Mouse (Mus musculus) G1E-ER4 (cell line): ENCODE measurements around the gene Slc35f1. TPM values are rescaled to one million over a fixed set of nuclear protein-coding genes. Genes with fewer than 3 reads are reported as not detected.

Source experiments
- GATA1 ChIP-seq: IDR thresholded peaks from one replicate; pipeline ENCODE4 v1.8.0; 2012; ENCODE audit warnings: low read length, inconsistent platforms
- polyA plus RNA-seq: library from polyadenylated mRNA; stranded (reverse); fragments of >175 nt; gene quantifications from 2 replicates; pipeline ENCODE4 v1.2.3, GENCODE M21; 2012

Slc35f1 gene
- polyA plus RNA-seq, 1 experiment: not detected

- TF ChIP-seq GATA1: no peak
These were observed 170.5 kb downstream of the Slc35f1 start for GRCm38 (mm10) chr10:52860851-52861250.

DNA sequence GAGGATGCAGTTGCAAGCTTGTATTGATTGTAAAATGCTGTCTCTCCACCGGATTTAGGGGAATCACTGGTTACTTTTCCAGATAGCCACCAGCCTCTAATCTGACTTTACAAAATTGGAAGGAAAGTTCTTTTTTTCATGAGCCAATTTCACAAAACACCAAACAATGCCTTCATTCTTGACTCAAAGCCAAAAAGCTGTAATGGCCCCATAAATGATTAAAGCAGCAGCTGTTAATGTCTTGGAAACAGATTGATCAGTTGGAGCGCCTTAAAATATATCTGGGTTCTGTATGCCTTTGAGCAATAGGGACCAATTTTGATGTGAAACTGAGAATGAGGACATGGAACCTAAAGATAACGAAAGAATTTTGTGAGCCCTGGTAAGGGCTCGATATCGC lies 174.6 kb downstream of the Slc35f1 start:
- no peak for TF ChIP-seq GATA1

DNA sequence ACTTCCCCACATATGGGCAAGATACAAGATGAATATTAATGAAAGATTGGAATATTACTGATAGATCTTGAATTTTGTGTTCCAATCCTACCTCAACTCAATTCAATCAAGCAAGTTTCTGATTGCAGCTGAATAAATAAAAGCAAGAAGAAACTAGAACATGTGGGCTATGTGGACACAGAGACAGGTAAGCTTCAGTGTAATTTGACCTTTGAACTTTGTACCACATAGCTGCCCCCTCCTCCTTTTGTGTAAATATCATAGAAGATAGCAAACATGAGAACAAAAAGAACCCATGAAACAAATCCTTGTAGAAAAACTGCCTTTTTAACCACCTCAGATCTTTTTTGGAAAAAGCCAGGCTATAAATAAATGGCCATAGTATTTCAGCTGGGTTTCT lies 180.8 kb downstream of the Slc35f1 start:
- TF ChIP-seq GATA1: no peak

- TF ChIP-seq GATA1: no peak
These were observed 183.8 kb downstream of the Slc35f1 start for GRCm38 (mm10) chr10:52874133-52874532.

DNA sequence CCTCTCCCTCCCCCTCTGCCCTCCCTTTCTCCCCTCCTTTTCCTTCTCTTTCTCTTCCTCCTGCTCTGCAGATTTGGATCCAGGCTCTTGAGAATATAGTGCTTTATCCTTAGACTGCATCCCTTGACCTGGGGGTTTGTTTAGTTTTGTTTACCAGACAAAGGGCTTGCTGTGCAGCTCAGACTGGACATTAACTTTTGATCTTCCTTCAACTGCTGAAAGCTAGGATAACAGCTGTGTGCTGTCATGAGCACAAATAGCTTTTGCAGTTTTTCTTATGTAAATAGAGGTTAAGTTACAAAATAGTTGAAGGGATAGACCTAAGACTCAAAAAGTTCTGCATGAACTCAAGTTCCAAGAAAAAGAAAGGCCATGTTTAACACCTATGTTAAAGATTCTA lies 184.4 kb downstream of the Slc35f1 start:
- no peak for TF ChIP-seq GATA1

DNA sequence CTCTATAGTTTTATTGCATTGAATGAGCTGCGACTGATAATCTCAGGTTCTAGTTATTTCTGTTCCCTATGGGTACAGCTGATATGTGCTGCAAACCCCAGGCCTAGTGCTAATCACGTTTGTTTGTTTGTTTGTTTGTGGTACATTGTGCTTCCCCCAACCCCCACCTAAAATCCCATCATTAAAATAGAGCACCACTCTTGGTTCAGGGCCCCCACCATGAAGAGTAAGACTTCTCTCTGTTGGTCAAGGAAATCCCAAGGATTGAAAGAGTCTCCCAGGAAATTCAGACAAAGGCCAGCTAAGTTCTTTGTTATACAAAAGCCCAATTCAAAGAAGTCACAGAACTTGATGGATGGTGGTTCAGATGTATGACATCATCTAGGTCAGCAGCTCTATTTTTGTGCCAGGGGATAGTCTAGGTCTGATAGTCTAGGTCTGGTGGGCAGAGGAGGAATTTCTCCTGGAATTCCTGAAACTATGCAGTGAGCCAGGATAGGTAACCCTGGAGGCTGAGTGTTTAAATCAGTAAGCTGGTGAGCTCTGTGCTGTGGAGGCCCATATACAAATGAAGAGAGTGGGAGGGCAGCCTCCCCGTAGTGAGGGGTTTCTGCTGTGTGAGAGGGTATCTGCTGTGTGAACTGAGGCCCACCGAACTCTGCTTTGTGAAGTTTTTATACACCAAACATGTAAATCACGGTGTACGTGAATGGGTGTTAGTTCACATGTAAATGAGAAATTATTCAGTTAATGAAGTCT lies 187.1 kb downstream of the Slc35f1 start:
- no peak for TF ChIP-seq GATA1

DNA sequence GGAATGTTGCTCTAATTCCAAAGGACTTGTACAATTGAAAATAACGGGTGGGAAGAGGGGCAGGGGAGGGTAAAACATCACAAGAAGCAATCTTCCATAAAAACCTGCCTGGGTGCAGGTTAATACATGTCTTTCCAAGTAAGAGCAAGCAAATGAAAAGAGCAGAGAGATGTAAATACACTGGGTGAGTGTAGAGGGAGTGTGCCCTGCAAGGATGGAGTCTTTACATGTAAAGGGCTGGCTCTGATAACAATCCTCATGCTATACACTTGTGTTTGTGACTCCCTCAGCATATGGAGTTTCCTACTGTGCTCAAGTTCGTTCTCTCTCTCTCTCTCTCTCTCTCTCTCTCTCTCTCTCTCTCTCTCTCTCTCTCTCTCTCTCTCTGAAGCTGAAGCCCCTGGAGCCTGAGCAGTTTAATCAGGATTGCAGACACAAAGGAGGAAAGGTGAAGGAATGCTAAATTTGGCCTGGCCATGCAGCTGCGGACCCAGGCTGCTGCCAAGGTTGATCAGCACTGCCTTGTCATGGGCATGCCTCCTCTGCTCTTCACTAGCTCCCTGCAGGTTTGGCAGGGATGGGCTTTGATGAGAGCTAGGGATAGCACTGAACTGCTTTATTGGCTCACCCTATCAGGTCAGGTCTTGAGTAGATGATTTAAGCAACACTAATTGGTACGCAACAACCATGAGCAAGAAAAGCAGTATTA lies 187.9 kb downstream of the Slc35f1 start:
- TF ChIP-seq GATA1: no peak

GRCm38 (mm10) chr10:52904914-52905313 lies 214.6 kb downstream of the Slc35f1 start:
- no peak for TF ChIP-seq GATA1

DNA sequence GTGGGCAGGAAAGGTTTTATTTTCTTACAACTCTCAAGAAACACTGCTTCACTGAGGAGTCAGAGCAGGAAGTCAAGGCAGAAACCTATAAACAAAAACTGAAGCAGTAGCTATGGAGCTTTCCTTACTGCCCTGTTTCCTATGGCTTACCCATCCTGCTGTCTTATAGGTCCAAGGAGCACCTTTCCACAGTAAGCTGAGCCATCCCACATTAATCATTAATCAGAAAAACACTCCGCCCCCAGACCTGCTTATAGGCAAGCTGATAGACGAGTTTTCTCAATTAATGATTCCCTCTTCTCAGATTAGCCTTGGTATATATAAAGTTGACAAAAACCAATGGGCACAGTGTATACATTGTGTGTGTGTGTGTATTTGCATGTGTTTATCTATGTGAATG lies 221.4 kb downstream of the Slc35f1 start:
- no peak for TF ChIP-seq GATA1

DNA sequence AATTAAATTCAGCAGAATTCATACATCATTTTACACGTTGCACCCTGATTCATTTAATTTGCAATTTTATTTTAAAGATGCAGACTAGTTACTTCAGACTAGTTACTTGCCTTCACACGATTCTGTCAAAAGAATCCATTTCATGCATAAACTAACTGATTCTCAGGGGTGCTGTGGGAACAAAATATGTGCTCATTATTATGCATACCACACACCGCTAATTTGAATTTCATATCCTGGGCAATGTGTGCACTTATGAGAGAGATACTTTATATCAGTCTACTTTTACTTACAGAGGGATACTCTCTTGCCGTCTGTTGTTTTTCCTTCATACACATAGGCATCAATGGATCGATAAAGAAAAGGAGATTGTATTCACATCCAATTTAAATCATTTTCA lies 228.4 kb downstream of the Slc35f1 start:
- no peak for TF ChIP-seq GATA1

GRCm38 (mm10) chr10:52923143-52923542 lies 232.8 kb downstream of the Slc35f1 start:
- no peak for TF ChIP-seq GATA1

DNA sequence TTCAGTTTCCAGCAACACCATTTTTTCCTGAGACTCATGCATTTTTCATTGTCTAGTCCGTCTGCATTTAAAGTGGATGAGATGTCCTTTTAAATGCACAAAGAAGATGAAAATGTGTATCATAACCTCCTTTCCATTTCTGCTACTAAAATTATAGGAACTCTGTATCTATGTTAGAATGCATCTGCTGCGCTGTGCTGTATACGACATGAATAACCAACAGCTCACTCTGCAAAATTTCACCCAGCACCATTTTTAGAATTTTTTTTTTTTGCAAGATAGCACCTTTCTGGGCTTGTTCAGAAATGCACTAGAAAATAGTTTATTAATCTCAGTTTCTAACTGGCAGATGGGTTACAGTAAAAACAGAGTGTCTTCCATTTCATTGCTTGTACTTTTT lies 236.0 kb downstream of the Slc35f1 start:
- TF ChIP-seq GATA1: no peak

GRCm38 (mm10) chr10:52932159-52932558 lies 241.8 kb downstream of the Slc35f1 start:
- TF ChIP-seq GATA1: no peak

DNA sequence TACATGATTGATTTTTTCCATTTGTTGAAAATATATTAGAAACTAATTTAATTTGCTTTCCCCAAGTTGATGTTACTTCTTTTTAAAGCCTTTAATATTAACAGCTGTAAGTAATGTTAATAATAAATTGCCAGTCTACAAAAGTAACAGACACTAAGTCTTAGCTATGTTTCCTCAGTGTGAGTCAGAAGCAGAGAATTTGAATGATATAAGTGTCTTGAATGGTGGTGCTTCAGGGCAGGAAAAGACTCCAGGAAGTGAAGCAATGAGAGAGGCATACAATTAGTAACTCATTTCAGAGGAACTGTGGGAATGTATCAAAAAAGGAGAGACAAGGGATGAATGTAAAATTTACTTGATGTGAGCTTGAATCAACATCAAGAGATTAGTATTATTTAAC lies 244.3 kb downstream of the Slc35f1 start:
- no peak for TF ChIP-seq GATA1

DNA sequence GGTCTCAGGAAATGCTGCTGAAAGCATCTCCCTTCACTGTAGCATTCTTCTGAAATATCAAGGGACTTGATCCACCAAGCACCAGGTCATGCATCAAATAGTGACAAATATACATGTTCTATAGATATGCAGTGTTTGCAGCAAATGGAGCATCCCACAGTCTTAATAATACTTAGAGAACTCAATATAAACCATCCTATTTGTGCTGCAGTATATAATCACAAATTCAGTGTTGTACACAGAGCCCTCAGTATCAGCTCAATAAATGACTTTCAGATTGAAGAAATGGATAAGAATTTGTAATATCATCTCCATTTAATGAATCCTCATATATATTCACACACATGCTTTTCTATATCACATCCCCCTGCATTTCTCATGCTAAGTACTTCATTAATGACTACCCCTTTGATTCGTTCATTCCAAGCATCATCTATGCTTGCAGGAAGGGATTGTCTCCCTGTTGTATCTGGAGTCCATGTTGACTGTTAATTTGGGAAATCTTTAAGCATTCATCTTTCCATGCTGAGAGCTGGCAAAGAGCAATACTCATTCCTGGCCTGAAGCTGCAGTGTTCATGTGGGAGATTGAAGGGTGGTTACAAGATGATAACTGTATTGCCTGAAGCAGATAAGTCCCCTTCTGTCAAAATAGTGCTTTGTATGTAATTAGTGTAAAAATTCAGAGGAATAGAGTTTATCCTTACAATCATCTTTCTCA lies 249.9 kb downstream of the Slc35f1 start:
- no peak for TF ChIP-seq GATA1

- no peak for TF ChIP-seq GATA1
These were observed 250.5 kb downstream of the Slc35f1 start for GRCm38 (mm10) chr10:52940831-52941216.
